Mouse (Mus musculus): Measurements from ENCODE around the gene Mtcl1. TPM values are rescaled to one million over a fixed set of nuclear protein-coding genes. Genes with fewer than 3 reads are reported as not detected.

The Mtcl1 gene
- polyA plus RNA-seq, 1 experiment from 2014 or later: 0.75 TPM

DNA sequence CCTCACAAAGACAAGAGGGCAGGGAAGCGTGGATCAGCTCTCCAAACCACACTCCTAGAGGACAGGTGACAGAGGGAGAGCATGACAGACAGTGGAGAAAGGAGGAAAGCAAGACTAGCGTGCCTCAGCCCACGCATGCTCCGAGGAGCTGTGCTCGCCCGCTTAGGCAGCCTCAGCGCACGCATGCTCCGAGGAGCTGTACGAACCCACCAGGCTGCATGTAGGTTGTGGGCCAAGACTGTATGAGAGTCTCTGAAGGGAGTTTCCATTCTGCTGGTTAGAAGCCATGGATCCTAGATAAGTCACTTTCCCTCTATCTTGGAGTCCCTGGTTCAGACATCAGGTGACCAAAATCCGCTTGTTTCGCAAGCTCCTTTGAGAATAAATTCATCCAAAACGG, 29.8 kb upstream of the Mtcl1 start:
- Histone ChIP-seq H3K27me3 (replicated peaks) (peaks cover 35% of the 10 kb centered on the region), H3K4me1 (peaks cover 27% of the 10 kb centered on the region), H3K27ac (no peak overlapping the region), H3K4me2 (peak overlapping the region; percentile 78), H3K9me3 (replicated peaks) (no peaks in the 10 kb centered on the region; the same call in 1 of the 2 replicates), H3K9ac (peak overlapping the region; percentile 47), H3K36me3 (no peaks in the 10 kb centered on the region), H3K4me3 (peak overlapping the region; percentile 39)
- 15% methylated on average over 13 of the region's 13 CpGs for WGBS (ENCODE audit: insufficient replicate concordance)
- ATAC-seq: peak; percentile 69

DNA sequence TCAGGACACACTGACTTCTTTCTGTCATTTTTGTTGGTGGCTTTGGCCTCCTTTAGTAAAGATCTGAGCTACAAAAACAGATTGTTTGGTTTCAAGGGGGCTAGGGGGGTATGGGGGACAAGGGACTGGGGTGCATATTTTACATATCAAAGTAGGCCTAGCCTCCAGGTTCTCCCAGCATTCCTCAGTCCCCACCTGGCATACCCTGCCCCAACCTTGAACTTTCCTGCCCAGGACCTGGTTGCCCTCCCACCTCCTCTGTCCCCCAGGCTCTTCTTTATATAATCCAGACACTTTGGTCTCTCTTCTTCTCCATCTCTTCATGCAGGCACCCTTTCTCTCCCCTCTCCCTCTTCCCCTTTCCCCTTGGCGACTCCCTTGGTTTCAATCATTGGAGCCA, 23.7 kb upstream of the Mtcl1 start:
- WGBS (ENCODE audit: insufficient replicate concordance): 56% methylated on average over 1 of the region's 1 CpGs

DNA sequence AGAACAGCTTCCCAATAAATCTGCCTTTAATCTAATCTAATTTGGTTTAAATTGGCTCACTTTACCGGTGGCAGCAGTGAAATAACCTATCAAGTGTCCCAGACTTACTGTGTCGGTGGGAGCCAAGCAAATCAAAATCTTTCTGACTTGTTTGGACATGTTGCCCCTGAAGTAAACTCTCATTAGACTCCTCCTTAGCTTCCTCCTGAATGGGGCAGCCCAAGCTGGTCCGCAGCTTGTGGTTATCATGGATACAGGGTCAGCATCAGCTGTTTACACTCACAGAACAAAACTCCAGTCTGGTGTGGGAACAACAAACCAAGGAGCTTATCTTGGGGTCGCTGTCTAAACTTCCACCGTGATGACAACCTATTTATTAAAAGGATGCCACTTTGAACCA, 22.2 kb upstream of the Mtcl1 start:
- 0 out of 2 replicates have a peak, but pooled peaks cover 3% of the 10 kb centered on the region for H3K27me3 ChIP-seq (replicated peaks)
- H3K4me2 ChIP-seq: no peak overlapping the region
- no peak for ATAC-seq
- H3K4me1 ChIP-seq: no peaks in the 10 kb centered on the region
- no peak overlapping the region for H3K4me3 ChIP-seq
- WGBS (ENCODE audit: insufficient replicate concordance): 48% methylated on average over 5 of the region's 5 CpGs
- H3K36me3 ChIP-seq: no peaks in the 10 kb centered on the region
- no peak overlapping the region for H3K27ac ChIP-seq
- H3K9ac ChIP-seq: no peak overlapping the region
- H3K9me3 ChIP-seq (replicated peaks): no peaks in the 10 kb centered on the region; the same call in 1 of the 2 replicates

More for the DNA sequence above, 23.7 kb upstream of the Mtcl1 start:
- peaks cover 4% of the 10 kb centered on the region; the same call in 1 of the 2 replicates for H3K27me3 ChIP-seq (replicated peaks)
- ATAC-seq: no peak
- H3K9ac ChIP-seq: no peak overlapping the region
- H3K4me1 ChIP-seq: no peaks in the 10 kb centered on the region
- no peaks in the 10 kb centered on the region for H3K36me3 ChIP-seq
- H3K4me3 ChIP-seq: no peak overlapping the region
- H3K27ac ChIP-seq: no peak overlapping the region
- no peaks in the 10 kb centered on the region; the same call in 1 of the 2 replicates for H3K9me3 ChIP-seq (replicated peaks)
- no peak overlapping the region for H3K4me2 ChIP-seq

DNA sequence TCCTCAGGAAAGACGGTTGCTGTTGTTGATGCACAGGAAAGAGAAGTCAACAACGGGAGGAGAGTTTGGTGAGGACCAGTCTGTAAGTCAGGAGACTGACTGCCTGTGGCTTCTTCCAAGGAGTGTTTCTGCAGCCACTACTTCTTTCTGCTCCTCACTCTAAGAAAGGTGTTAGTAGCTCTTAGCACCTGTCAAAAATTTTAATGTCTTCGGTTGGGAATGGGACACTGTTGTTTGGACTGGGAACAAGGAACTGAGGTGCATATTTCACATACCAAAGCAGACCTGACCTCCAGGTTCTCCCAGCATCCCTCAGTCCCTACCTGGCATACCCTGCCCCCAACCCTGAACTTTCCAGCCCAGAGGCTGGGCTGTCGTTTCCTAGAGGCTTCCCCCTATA, 21.7 kb upstream of the Mtcl1 start:
- H3K4me2 ChIP-seq: no peak overlapping the region
- H3K4me3 ChIP-seq: no peak overlapping the region
- H3K9ac ChIP-seq: no peak overlapping the region
- no peaks in the 10 kb centered on the region for H3K36me3 ChIP-seq
- no peaks in the 10 kb centered on the region; the same call in 1 of the 2 replicates for H3K9me3 ChIP-seq (replicated peaks)
- no peak overlapping the region for H3K27ac ChIP-seq
- 0 out of 2 replicates have a peak, but pooled peaks cover 3% of the 10 kb centered on the region for H3K27me3 ChIP-seq (replicated peaks)
- no peak for ATAC-seq
- 50% methylated on average over 4 of the region's 4 CpGs for WGBS (ENCODE audit: insufficient replicate concordance)
- no peaks in the 10 kb centered on the region for H3K4me1 ChIP-seq

DNA sequence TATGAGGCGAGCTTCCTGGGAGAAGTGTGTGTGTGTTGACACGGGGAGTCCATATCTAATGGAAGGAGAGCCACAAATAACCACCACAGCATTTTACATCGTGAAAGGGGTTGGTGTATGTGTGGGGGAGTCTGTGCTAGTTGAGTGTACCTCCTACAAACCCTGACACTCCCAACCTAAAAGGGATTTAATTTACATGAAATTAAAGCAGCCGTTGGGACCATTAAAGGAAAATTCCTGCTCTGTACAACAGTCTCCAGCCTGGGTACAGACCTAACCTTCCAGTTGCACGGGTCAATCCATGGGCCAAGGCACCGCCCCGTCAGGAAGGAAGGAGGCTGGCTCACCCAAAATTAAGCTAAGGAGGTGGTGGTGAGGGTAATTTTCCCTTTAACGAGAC, 20.5 kb upstream of the Mtcl1 start:
- Histone ChIP-seq H3K27me3 (replicated peaks) (peaks cover 3% of the 10 kb centered on the region; the same call in 1 of the 2 replicates), H3K36me3 (no peaks in the 10 kb centered on the region), H3K4me2 (no peak overlapping the region), H3K9ac (no peak overlapping the region), H3K27ac (no peak overlapping the region), H3K9me3 (replicated peaks) (no peaks in the 10 kb centered on the region; the same call in 1 of the 2 replicates), H3K4me3 (no peak overlapping the region), H3K4me1 (no peaks in the 10 kb centered on the region)
- ATAC-seq: no peak
- 31% methylated on average over 8 of the region's 8 CpGs for WGBS (ENCODE audit: insufficient replicate concordance)

DNA sequence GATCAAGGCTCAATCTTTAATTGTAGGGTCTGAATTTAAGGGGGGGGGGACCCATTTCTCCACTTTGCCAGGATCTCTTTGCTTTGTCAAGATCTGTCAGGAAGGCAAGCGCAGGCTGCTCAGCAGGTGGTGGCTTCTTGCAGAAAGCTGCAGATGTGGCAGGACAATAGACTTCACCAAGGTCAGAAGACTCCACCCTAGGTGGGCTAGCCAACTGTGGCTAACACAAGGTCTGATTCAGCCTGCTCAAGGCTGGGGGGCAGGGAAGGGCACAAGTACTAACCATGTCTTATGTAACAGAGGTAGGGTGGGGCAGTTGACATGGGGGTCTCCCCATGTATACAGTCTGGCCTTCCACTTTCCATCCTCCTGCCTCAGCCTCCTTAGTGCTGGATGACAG, 7.7 kb upstream of the Mtcl1 start:
- Histone ChIP-seq H3K4me1 (no peaks in the 10 kb centered on the region), H3K9me3 (replicated peaks) (no peaks in the 10 kb centered on the region), H3K27ac (no peak overlapping the region), H3K27me3 (replicated peaks) (peaks cover 22% of the 10 kb centered on the region), H3K4me2 (no peak overlapping the region), H3K9ac (no peak overlapping the region), H3K36me3 (no peaks in the 10 kb centered on the region), H3K4me3 (no peak overlapping the region)
- no peak for ATAC-seq
- WGBS (ENCODE audit: insufficient replicate concordance): 52% methylated on average over 1 of the region's 1 CpGs

DNA sequence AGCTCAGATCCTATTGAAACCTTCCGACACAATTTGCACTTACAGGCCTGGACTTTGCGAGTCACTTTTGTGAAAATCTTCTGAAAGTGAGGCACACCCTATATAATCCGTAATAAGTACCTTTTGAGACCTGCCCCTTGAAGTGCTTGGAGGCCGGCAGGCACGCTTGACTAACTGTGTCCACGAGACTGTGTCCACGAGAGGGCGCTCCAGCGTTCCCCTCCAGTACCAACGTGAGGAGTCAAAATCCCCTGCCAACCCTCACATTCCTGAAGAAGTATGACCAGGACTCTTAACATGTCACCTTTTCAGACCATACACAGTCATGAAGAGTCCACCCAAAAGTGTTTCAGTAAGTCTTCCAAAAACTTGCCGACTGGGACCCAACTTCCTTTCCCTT, 1.6 kb upstream of the Mtcl1 start:
- 3% methylated on average over 11 of the region's 11 CpGs for WGBS (ENCODE audit: insufficient replicate concordance)
- Histone ChIP-seq H3K27me3 (replicated peaks) (peaks cover 80% of the 10 kb centered on the region), H3K4me2 (no peak overlapping the region)

DNA sequence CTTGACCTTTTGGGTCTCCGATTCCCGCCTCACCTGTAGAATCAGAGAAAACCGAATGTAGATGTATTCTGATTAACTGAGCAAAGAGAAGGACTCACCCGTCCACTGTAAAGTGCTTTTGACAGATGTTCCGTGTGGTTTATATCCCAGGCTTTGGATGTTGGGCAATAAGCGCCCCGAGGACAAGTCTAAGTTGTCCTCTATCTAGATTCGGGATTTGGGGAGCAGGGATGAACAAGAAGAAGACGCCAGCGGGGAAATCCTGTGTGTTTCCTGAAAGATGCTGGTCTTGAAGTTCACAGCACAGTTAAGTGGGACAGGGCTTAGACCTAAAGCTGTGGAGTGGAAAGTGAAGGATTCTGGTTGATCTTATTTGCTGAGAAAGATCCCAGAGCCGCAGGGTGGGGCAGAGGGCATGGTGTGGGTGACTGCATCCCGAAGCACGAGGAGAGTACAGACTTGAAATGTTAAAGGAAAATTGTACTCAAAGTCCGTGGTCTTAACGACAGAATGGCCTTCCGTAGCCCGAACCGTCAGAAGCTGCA, 1.0 kb upstream of the Mtcl1 start:
- ATAC-seq: no peak
- H3K27me3 ChIP-seq (replicated peaks): peaks cover 83% of the 10 kb centered on the region
- 7% methylated on average over 18 of the region's 18 CpGs for WGBS (ENCODE audit: insufficient replicate concordance)

More for the DNA sequence above, 1.6 kb upstream of the Mtcl1 start:
- no peak overlapping the region for H3K9ac ChIP-seq
- no peaks in the 10 kb centered on the region for H3K9me3 ChIP-seq (replicated peaks)
- H3K36me3 ChIP-seq: no peaks in the 10 kb centered on the region
- ATAC-seq: no peak
- peaks cover 18% of the 10 kb centered on the region for H3K4me1 ChIP-seq
- no peak overlapping the region for H3K27ac ChIP-seq
- no peak overlapping the region for H3K4me3 ChIP-seq

DNA sequence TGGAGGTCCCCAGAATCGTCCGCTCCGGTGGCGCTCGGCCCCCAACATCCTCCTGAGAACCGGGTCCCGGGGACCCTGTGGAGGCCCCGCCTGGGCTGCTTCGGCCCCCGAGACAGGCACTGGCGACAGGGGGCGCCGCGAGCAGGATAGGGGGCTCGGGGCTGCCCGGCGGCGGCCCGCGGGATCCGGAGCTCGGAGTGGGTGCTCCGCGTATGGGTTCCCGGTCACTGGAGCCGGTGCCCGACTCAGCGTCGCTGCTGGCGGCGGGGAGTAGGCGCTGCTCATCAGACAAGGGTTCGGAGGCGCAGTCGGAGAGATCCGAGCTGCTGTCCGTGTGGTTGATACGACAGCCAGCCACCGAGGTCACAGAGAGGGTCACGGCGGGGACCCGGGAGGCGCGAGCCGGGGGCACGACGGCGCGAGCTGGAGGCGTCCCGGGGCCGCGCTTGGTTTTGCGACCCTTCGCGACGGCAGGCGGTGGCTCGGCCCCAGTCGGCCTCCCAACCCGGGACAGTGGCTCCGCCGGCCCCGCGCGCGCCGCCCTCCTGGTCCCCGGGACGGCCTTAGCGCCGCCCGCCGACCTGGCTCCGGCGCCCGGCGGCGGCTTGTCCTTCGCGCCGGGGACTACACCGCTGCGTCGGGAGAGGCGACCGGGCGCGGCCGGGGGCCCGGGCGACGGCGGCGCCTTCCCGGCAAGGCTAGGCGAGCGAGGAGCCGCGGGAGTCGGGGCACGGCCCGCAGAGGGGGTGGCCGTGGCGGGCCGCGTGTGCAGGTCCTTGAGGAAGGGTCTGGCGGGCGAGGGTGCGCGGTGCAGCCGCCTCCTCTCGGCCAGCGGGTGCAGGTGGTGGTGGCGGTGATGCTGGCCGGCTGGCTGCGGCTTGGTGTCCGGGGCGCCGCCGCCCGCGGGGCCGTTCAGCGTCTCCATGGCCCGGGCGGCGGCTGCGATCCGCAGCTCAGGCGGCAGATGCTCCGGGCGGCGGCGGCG, 837 bp downstream of the Mtcl1 start:
- peaks cover 18% of the 10 kb centered on the region for H3K4me1 ChIP-seq
- ATAC-seq: peak; percentile 36; the same call in 1 of the 2 replicates
- WGBS (ENCODE audit: insufficient replicate concordance): 2% methylated on average over 109 of the region's 136 CpGs
- H3K4me2 ChIP-seq: peak overlapping the region; percentile 80
- peak overlapping the region; percentile 41 for H3K9ac ChIP-seq
- peaks cover 95% of the 10 kb centered on the region for H3K27me3 ChIP-seq (replicated peaks)
- H3K4me3 ChIP-seq: peak overlapping the region; percentile 60
- H3K9me3 ChIP-seq (replicated peaks): no peaks in the 10 kb centered on the region
- H3K27ac ChIP-seq: no peak overlapping the region
- H3K36me3 ChIP-seq: no peaks in the 10 kb centered on the region

More for the DNA sequence above, 1.0 kb upstream of the Mtcl1 start:
- Histone ChIP-seq H3K4me3 (peak overlapping the region; percentile 60), H3K9ac (no peak overlapping the region), H3K36me3 (no peaks in the 10 kb centered on the region), H3K27ac (no peak overlapping the region), H3K9me3 (replicated peaks) (no peaks in the 10 kb centered on the region), H3K4me1 (peaks cover 18% of the 10 kb centered on the region), H3K4me2 (peak overlapping the region; percentile 80)

DNA sequence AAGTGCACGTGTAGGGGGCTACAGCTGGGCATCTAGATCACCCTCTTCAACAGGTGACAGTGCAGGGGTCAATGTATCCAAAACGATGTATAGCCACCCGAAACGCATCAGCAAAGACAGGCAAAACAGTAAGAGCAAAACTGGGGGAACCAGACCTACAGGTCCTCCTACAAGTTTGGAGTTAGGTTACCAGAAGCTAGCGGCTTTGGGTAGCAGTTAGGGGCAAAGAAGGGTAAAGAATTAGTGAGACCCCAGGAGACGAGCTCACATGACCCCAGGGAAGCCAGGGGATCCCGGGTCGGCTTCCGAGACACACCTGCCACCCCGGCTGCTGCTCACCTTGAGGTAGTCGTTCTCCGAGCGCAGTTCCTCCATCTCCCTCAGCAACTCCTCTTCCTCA, 1.6 kb downstream of the Mtcl1 start:
- H3K27ac ChIP-seq: no peak overlapping the region
- no peak overlapping the region for H3K9ac ChIP-seq
- no peaks in the 10 kb centered on the region for H3K9me3 ChIP-seq (replicated peaks)
- WGBS (ENCODE audit: insufficient replicate concordance): 7% methylated on average over 13 of the region's 13 CpGs
- peaks cover 93% of the 10 kb centered on the region for H3K27me3 ChIP-seq (replicated peaks)
- no peaks in the 10 kb centered on the region for H3K36me3 ChIP-seq
- H3K4me2 ChIP-seq: peak overlapping the region; percentile 80
- ATAC-seq: no peak
- peak overlapping the region; percentile 60 for H3K4me3 ChIP-seq
- peaks cover 18% of the 10 kb centered on the region for H3K4me1 ChIP-seq

DNA sequence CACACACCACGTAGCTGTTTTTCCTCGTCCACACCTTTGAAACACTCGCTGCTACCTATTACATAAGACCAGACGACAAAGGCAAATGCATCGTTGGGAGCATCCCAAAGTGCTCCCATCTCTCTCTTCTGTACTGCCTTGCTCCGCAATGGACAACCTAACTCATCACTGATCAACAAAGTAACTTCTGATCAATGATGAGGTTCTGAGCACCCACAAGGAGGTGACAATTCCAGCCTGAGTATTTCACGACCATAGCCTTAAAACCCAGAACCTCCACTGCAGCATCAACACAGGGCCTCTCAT, 2.6 kb downstream of the Mtcl1 start:
- H3K4me3 ChIP-seq: no peak overlapping the region

More for the DNA sequence above, 2.6 kb downstream of the Mtcl1 start:
- Histone ChIP-seq H3K9ac (no peak overlapping the region), H3K27ac (no peak overlapping the region), H3K9me3 (replicated peaks) (no peaks in the 10 kb centered on the region), H3K36me3 (no peaks in the 10 kb centered on the region), H3K4me1 (peaks cover 18% of the 10 kb centered on the region), H3K4me2 (no peak overlapping the region), H3K27me3 (replicated peaks) (peaks cover 83% of the 10 kb centered on the region)
- 46% methylated on average over 7 of the region's 7 CpGs for WGBS (ENCODE audit: insufficient replicate concordance)
- no peak for ATAC-seq

All from liver, embryonic 12.5 days (tissue).